Mouse (Mus musculus) thymus, adult 2 months (tissue): ENCODE results near the gene Anp32a. TPM values are rescaled to one million over a fixed set of nuclear protein-coding genes. Genes with fewer than 3 reads are reported as not detected.

Experiments
- DNase-seq: peaks from one replicate; pipeline ENCODE4 v3.0.0; 2021
- H3K27ac ChIP-seq: fragments of 200-500 bp; 2 replicates; pipeline ENCODE4 v1.5.1; 2012; ENCODE audit warnings: low read length, control low read depth; ENCODE audit not compliant: control insufficient read depth, insufficient read depth
- H3K27me3 ChIP-seq: fragments of 200-500 bp; 2 replicates; pipeline ENCODE4 v1.6.1; 2012; ENCODE audit warnings: mild to moderate bottlenecking, low read length, moderate library complexity, mixed read lengths; ENCODE audit not compliant: control insufficient read depth, insufficient read depth
- H3K36me3 ChIP-seq: fragments of 200-500 bp; 2 replicates; pipeline ENCODE4 v1.6.1; 2012; ENCODE audit warnings: mild to moderate bottlenecking, low read length, moderate library complexity; ENCODE audit not compliant: control insufficient read depth, insufficient read depth
- H3K4me1 ChIP-seq: fragments of 200-500 bp; replicated peaks from 2 replicates; pipeline ENCODE4 v1.6.1; 2012; ENCODE audit warnings: low read length; ENCODE audit not compliant: control insufficient read depth, insufficient read depth
- H3K4me3 ChIP-seq: fragments of 200-500 bp; 2 replicates; pipeline ENCODE4 v1.5.1; 2012; ENCODE audit warnings: mild to moderate bottlenecking, low read length, control low read depth, moderate library complexity; ENCODE audit not compliant: control insufficient read depth, insufficient read depth
- CTCF ChIP-seq: fragments of 200-500 bp; IDR thresholded peaks from 2 replicates; pipeline ENCODE4 v1.5.1; 2012; ENCODE audit warnings: mild to moderate bottlenecking, control low read depth, low read length, moderate library complexity, borderline replicate concordance; ENCODE audit not compliant: control insufficient read depth, poor library complexity, insufficient read depth; ENCODE audit errors: extremely low read depth
- POLR2A ChIP-seq: fragments of 200-500 bp; IDR thresholded peaks from 2 replicates; pipeline ENCODE4 v1.6.1; 2012; ENCODE audit warnings: mild to moderate bottlenecking, low read length, control low read depth, moderate library complexity; ENCODE audit not compliant: control insufficient read depth, poor library complexity, insufficient read depth; ENCODE audit errors: extremely low read depth
- WGBS: fragments of 180-500 bp; shearing (Covaris S2); methylation state at CpG from one replicate; pipeline ENCODE4 v1.1.7; 2018; 5-methylcytosine and 5-hydroxymethylcytosine counted together
- polyA plus RNA-seq: library from polyadenylated mRNA; depleted of rRNA; stranded (reverse); fragments of >200 nt; gene quantifications from 2 replicates; pipeline ENCODE4 v1.2.3, GENCODE M21; 2012

The Anp32a gene
- polyA plus RNA-seq, 1 experiment: 37.4 TPM

DNA sequence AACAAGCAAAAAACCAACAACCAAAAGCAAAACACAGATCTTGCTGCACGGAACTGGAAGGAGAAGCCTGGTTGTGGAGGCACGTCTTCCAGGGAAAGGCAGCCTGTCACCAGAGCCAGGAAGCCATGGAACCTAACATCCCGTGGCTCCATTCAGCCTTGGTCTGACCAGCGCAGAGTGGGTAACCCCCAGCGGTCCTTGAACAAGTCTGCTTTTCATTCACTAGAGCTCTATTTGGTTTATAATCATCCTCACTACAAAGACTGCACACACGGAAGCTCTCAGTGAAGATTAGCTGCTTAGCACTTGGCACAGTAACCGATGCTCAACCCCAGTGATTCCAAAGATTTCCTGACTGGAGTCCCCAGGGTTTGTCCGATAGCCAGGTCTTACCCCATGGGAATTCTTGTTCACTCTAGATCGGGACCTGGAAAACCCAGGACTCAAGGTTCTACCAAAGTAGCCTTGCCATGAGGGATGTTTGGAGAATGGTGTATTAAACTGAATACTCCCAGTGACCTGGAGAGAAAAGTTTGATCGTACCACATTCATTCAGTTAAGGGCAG lies 41.5 kb downstream of the Anp32a start:
- Histone ChIP-seq H3K4me1 (no peaks in the 10 kb centered on the region), H3K36me3 (peaks cover 20% of the 10 kb centered on the region), H3K27ac (no peak overlapping the region), H3K4me3 (no peak overlapping the region), H3K27me3 (no peaks in the 10 kb centered on the region)
- WGBS: 93% methylated on average over 10 of the region's 10 CpGs
- no peak for DNase-seq
- no peak for TF ChIP-seq CTCF
- TF ChIP-seq POLR2A: no peak

DNA sequence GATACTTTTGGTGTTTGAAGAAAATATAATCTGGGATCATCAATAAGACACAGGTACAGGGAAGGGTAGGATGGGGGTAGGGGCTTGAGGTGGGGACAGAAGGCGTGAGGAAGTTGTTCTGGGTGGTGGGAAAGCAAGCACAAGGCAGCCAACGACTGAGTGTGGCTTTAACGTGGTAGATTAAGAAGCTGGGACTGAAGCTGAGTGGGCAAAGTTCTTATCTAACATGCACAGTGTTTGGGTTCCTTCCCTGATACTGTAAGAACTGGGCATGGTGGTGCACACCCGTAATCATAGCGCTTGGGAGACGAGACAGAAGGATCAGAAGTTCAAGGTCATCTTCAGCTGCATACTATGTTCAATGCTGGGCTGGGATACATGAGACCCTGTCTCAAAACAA lies 44.0 kb downstream of the Anp32a start:
- Histone ChIP-seq H3K4me3 (no peak overlapping the region), H3K27me3 (no peaks in the 10 kb centered on the region), H3K4me1 (no peaks in the 10 kb centered on the region), H3K27ac (no peak overlapping the region), H3K36me3 (peaks cover under 1% of the 10 kb centered on the region)
- DNase-seq: no peak
- TF ChIP-seq CTCF (no peak), POLR2A (no peak)
- 66% methylated on average over 6 of the region's 6 CpGs for WGBS

DNA sequence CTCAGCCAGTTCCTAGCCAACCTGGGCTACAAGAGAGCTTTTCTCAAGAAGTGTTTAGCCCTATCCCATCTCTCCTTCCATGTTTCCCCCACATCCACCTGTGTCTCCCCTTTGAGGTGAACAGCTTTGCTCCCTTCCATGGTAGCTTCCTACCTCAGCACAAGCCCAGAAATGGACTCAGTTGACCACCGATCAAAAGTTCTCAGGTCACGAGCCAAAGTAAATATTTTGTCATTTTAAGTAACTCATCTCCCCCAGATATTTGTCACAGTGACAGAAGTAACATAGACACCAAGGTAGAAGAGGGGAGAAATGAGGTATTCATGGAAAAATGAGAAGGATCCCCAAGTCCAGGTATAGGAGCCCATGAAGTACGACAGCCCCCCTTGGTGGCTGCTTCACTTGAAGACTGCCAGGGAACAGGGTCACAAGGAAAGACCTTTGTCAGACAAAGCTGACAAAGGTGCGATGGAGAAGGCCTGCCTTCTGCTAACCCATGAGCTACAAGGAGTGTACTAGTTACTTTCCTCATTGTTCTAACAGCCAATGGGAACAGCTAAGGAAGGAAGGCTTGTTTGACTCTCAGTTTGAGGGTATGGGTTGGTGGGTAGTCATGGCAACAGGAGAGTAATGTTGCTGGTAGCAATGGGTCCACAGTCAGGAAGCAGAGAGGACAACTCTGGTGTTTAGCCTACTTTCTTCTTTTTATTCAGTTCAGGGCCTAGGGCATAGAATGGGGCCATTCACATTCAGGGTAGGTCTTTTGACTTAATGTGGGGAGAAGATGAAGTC lies 44.8 kb downstream of the Anp32a start:
- H3K4me1 ChIP-seq: no peaks in the 10 kb centered on the region
- TF ChIP-seq CTCF (no peak), POLR2A (no peak)
- whole genome bisulfite sequencing: 96% methylated on average over 4 of the region's 4 CpGs
- no peaks in the 10 kb centered on the region for H3K36me3 ChIP-seq
- no peaks in the 10 kb centered on the region for H3K27me3 ChIP-seq
- DNase-seq: no peak
- H3K27ac ChIP-seq: no peak overlapping the region
- no peak overlapping the region for H3K4me3 ChIP-seq

DNA sequence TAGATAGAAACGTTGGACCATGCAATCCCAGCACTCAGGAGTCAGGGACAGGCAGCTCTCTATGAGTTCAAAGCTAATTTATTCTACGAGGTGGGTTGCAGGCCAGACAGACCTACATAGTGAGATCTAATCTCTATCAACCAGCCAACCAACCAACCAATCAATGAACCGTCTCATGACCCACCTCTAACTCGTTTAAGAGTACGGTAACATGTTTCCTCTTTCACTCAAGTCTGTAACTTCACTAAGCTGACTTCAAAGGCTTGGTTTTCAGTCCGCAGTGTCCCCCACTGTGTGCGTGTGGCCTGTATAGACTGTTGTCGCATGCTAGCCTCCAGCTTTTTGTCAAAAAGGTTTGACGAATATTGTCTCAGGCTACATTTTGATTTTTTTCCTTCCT lies 48.6 kb downstream of the Anp32a start:
- Histone ChIP-seq H3K36me3 (no peaks in the 10 kb centered on the region), H3K4me1 (no peaks in the 10 kb centered on the region), H3K4me3 (no peak overlapping the region), H3K27me3 (no peaks in the 10 kb centered on the region), H3K27ac (no peak overlapping the region)
- no peak for DNase-seq
- TF ChIP-seq CTCF: no peak
- no peak for TF ChIP-seq POLR2A
- WGBS: 56% methylated on average over 9 of the region's 9 CpGs

DNA sequence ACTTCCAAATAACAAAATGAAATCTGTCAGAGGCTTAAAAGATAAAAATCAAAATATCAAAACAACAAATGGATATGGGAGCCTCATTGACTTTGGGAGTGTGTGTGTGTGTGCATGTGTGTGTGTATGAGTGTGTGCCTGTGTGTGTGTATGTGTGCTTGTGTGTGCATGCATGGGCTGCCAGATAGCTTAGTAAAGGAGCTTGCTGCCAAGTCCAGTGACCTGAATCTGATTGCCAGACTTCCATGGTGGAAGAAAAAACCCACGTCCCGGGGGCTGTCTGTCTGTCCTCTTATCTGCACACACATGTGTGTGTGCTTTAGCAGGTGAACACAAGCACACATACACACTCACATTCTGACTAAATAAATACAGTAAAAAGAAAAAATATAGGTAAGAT lies 52.4 kb downstream of the Anp32a start:
- H3K36me3 ChIP-seq: no peaks in the 10 kb centered on the region
- DNase-seq: no peak
- no peak overlapping the region for H3K4me3 ChIP-seq
- no peaks in the 10 kb centered on the region for H3K27me3 ChIP-seq
- WGBS: 85% methylated on average over 2 of the region's 2 CpGs
- TF ChIP-seq POLR2A (no peak), CTCF (no peak)
- H3K27ac ChIP-seq: no peak overlapping the region
- H3K4me1 ChIP-seq: no peaks in the 10 kb centered on the region

DNA sequence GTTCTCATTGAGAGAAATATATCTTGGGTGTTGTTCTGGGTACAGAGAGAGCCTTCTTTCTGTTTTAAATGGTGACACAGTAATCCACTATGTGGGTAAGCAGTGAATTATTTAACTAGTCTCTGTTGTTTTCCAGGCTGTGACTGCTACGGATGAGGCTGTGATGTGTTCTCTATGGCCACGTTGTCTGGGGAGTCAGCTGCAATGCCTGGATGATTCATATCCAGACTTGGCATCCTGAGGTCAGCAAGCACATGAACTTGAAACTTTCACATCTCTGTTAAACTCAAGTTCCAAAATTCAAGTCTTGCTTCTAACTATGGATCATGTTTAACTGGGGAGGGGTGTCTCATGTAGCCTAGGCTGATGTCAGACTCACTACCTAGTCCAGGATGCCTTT lies 53.1 kb downstream of the Anp32a start:
- 89% methylated on average over 2 of the region's 2 CpGs for WGBS
- no peaks in the 10 kb centered on the region for H3K4me1 ChIP-seq

More for the DNA sequence above, 53.1 kb downstream of the Anp32a start:
- no peaks in the 10 kb centered on the region for H3K36me3 ChIP-seq
- no peak overlapping the region for H3K4me3 ChIP-seq
- no peak for TF ChIP-seq POLR2A
- no peak for TF ChIP-seq CTCF
- H3K27me3 ChIP-seq: no peaks in the 10 kb centered on the region
- H3K27ac ChIP-seq: no peak overlapping the region
- no peak for DNase-seq
